Mouse (Mus musculus) thymus, adult 2 months (tissue): ENCODE data around the gene Asap3. TPM values are rescaled to one million over a fixed set of nuclear protein-coding genes. Genes with fewer than 3 reads are reported as not detected.

Source experiments
- DNase-seq: peaks from one replicate; pipeline ENCODE4 v3.0.0; 2021
- H3K27ac ChIP-seq: fragments of 200-500 bp; 2 replicates; pipeline ENCODE4 v1.5.1; 2012; ENCODE audit warnings: low read length, control low read depth; ENCODE audit not compliant: control insufficient read depth, insufficient read depth
- H3K27me3 ChIP-seq: fragments of 200-500 bp; 2 replicates; pipeline ENCODE4 v1.6.1; 2012; ENCODE audit warnings: mild to moderate bottlenecking, low read length, moderate library complexity, mixed read lengths; ENCODE audit not compliant: control insufficient read depth, insufficient read depth
- H3K36me3 ChIP-seq: fragments of 200-500 bp; 2 replicates; pipeline ENCODE4 v1.6.1; 2012; ENCODE audit warnings: mild to moderate bottlenecking, low read length, moderate library complexity; ENCODE audit not compliant: control insufficient read depth, insufficient read depth
- H3K4me1 ChIP-seq: fragments of 200-500 bp; replicated peaks from 2 replicates; pipeline ENCODE4 v1.6.1; 2012; ENCODE audit warnings: low read length; ENCODE audit not compliant: control insufficient read depth, insufficient read depth
- H3K4me3 ChIP-seq: fragments of 200-500 bp; 2 replicates; pipeline ENCODE4 v1.5.1; 2012; ENCODE audit warnings: mild to moderate bottlenecking, low read length, control low read depth, moderate library complexity; ENCODE audit not compliant: control insufficient read depth, insufficient read depth
- CTCF ChIP-seq: fragments of 200-500 bp; IDR thresholded peaks from 2 replicates; pipeline ENCODE4 v1.5.1; 2012; ENCODE audit warnings: mild to moderate bottlenecking, control low read depth, low read length, moderate library complexity, borderline replicate concordance; ENCODE audit not compliant: control insufficient read depth, poor library complexity, insufficient read depth; ENCODE audit errors: extremely low read depth
- POLR2A ChIP-seq: fragments of 200-500 bp; IDR thresholded peaks from 2 replicates; pipeline ENCODE4 v1.6.1; 2012; ENCODE audit warnings: mild to moderate bottlenecking, low read length, control low read depth, moderate library complexity; ENCODE audit not compliant: control insufficient read depth, poor library complexity, insufficient read depth; ENCODE audit errors: extremely low read depth
- WGBS: fragments of 180-500 bp; shearing (Covaris S2); methylation state at CpG from one replicate; pipeline ENCODE4 v1.1.7; 2018; 5-methylcytosine and 5-hydroxymethylcytosine counted together
- polyA plus RNA-seq: library from polyadenylated mRNA; depleted of rRNA; stranded (reverse); fragments of >200 nt; gene quantifications from 2 replicates; pipeline ENCODE4 v1.2.3, GENCODE M21; 2012

Gene Asap3
- polyA plus RNA-seq, 1 experiment = 4.4 TPM

DNA sequence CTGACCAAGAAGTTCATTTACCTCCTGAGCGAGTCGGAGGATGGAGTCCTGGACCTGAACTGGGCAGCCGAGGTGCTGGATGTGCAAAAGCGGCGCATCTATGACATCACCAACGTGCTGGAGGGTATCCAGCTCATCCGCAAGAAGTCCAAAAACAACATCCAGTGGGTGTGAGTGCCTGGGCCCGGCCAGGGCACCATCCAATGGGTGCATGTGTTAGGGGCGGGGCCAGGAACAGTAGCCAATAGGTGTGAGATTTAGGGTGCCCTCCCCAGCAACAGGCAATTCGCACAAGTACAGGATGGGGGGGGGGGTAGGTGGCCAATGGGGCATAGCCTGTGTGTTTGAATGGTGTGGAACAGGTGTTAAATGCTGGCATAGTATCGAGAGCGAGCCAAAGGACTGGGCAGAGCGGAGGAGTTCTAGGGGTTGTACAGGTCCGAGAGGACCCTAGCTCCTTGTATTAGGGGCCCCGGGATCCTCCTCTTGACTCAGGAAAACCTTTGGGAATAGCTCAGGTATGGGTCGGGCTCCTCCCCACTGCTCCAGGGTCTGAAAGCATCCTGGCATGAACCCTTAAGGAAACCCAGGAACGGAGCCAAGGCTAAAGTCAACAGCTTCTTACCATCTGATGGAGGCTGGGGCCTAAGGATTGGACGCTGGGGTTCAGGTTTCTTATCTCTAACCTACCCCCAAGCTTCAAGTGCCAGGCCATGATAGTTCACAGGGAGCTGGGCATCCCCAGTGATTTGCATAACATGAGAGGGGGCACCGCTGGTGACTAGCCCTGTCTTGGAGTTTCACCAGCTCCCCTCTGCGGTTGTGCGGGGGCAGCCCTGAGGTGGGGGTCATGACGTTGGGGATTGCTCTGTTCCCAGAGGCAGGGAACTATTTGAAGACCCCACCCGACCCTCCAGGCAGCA, 25.5 kb upstream of the Asap3 start:
- WGBS = 82% methylated on average over 23 of the region's 23 CpGs
- Histone ChIP-seq H3K4me3 (peak overlapping the region; percentile 53), H3K27ac (peak overlapping the region; percentile 85), H3K36me3 (peaks cover 18% of the 10 kb centered on the region; the same call in 1 of the 2 replicates), H3K27me3 (no peaks in the 10 kb centered on the region), H3K4me1 (peaks cover 50% of the 10 kb centered on the region)
- peak; percentile 81 for DNase-seq
- TF ChIP-seq CTCF (no peak), POLR2A (peak; percentile 23; the same call in 1 of the 2 replicates)

DNA sequence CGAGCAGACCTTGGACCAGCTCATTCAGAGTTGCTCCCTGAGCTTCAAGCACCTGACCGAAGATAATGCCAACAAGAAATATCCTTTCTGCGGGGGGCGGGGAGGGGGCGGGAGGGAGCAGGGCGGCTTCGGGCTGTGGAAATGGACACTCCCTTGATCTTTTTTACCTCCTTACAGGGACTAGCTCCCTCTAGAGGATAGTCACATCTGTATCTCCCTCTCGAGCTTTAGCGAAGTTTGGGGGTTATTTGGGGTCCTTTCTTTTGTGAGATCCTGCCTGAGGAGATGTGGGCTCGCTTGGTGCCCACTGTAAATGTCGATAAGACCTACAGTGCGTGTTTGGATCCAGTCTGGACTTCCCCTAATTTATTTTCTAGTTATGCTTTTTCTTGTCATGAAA, 24.8 kb upstream of the Asap3 start:
- peaks cover 43% of the 10 kb centered on the region for H3K4me1 ChIP-seq
- H3K4me3 ChIP-seq = no peak overlapping the region
- peak overlapping the region; percentile 49; the same call in 1 of the 2 replicates for H3K27ac ChIP-seq
- H3K36me3 ChIP-seq = peaks cover 24% of the 10 kb centered on the region
- 85% methylated on average over 12 of the region's 12 CpGs for WGBS
- TF ChIP-seq POLR2A (no peak), CTCF (no peak)
- no peaks in the 10 kb centered on the region for H3K27me3 ChIP-seq
- DNase-seq = no peak

DNA sequence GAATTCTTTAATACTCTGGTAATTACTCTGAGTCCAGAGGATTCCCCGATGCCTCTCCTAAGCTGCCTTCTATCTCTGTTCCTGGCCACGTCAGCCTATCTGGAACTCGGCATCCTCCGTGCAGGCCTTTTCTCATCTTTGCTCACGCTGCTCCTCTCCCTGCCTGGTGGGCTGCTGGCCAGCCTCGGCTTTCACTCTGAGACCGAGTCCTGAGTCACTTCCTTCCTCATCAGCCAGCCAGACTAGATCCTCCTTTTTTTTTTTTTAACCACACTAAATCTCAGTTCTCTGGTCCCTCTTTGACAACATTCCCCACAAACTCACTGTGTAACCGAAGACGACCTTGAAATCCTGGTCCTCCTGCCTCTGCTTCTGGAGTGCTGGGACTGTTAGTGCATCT, 20.8 kb upstream of the Asap3 start:
- Histone ChIP-seq H3K27me3 (no peaks in the 10 kb centered on the region), H3K4me3 (no peak overlapping the region), H3K36me3 (peaks cover 46% of the 10 kb centered on the region), H3K4me1 (peaks cover 20% of the 10 kb centered on the region), H3K27ac (no peak overlapping the region)
- DNase-seq = no peak
- 68% methylated on average over 9 of the region's 9 CpGs for WGBS
- TF ChIP-seq POLR2A (no peak), CTCF (no peak)

DNA sequence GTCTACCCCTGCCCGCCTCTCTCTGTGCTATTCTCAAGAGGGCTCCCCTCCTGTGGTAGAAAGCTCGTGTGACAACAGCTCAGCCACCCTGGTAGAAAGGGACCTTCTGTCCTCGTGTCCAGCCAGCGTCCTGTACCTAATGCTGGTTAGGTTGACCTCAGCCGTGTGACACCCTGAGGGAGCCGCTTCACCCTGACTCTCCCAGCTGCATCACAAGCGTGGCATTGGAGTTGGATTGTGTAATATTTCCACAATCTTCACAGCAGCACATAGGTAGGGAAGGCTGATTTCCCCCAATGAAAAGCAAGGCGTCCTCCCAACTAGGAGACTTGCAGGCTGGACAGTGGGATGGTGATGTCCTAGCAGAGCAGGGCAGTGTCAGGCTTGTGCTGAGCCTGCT, 19.9 kb upstream of the Asap3 start:
- no peak overlapping the region for H3K4me3 ChIP-seq
- peaks cover 52% of the 10 kb centered on the region for H3K36me3 ChIP-seq
- H3K27me3 ChIP-seq = no peaks in the 10 kb centered on the region
- H3K27ac ChIP-seq = no peak overlapping the region
- peaks cover 15% of the 10 kb centered on the region for H3K4me1 ChIP-seq
- TF ChIP-seq POLR2A = no peak
- TF ChIP-seq CTCF = no peak
- 96% methylated on average over 8 of the region's 8 CpGs for WGBS
- DNase-seq = no peak

DNA sequence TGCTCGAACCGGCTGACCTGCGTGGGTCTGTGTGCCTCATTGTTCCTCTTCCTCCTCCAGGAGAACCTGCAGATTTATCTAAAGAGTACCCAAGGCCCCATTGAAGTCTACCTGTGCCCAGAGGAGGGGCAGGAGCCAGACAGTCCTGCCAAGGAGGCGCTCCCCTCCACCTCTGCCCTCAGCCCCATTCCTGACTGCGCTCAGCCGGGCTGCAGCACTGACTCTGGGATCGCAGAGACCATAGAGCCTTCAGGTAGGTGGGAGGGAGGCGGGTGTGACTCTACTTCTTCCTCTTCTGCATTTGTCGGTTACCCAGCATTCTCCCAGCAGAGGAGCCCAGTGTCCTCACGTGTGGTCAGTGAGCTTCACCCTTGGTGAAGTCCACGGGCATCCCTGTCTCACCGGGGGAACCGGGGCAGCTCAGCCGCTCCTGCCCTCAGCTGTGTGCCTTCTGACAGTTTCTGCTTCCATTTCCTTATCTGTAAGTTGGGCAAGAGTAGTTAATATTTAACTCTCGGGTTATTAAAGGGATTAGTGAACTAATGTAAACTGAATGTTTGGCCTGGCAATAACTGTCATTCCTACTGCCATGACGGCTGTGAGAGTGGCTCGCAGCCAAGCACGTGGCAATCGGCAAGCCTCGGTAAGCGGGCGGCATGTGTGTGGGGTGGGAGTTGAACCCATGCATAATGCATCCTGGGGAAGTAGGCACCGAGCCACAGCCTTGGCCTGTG, 19.3 kb upstream of the Asap3 start:
- no peak for DNase-seq
- H3K27me3 ChIP-seq = no peaks in the 10 kb centered on the region
- no peak overlapping the region for H3K27ac ChIP-seq
- peaks cover 58% of the 10 kb centered on the region for H3K36me3 ChIP-seq
- WGBS = 89% methylated on average over 23 of the region's 23 CpGs
- TF ChIP-seq CTCF (no peak), POLR2A (no peak)
- H3K4me3 ChIP-seq = no peak overlapping the region
- peaks cover 15% of the 10 kb centered on the region for H3K4me1 ChIP-seq

DNA sequence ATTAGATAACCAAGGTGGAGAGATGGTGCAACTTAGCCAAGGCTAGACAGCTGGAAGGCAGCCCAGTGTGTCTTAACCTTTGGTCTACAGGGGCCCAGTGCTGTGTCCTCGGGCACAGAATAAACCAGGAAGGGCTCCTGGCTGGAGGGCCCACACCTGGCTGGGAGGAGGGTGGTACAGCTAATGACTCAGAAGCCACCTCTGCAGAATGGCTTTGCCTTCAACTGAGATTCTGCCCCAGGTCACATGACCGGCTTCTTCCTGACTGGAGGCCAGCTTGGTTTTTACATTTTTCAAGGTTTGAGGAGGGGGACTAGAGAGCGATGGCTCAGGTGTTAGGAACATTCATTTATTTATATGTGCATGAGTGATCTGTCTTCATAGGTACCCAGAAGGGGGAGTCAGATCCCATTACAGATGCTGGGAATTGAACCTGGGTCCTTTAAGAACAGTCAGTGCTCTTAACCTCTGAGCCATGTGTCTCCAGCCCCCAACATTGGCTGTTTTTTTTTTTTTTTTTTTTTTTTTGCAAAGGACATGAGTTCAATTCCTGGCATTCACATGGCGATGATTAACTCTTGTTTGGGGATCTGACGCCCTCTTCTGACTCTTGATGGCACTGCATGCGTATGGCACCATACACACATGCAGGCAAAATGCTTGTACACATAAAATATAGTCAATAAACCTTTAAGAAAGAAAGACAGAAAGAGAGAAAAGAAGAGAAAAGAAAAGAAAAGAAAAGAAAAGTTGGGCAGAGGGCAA, 17.0 kb upstream of the Asap3 start:
- TF ChIP-seq CTCF (no peak), POLR2A (no peak)
- H3K36me3 ChIP-seq = peaks cover 69% of the 10 kb centered on the region
- H3K27me3 ChIP-seq = no peaks in the 10 kb centered on the region
- no peak for DNase-seq
- H3K4me3 ChIP-seq = no peak overlapping the region
- WGBS = 88% methylated on average over 6 of the region's 6 CpGs
- H3K4me1 ChIP-seq = peaks cover 15% of the 10 kb centered on the region
- H3K27ac ChIP-seq = no peak overlapping the region; the same call in 1 of the 2 replicates
